Mouse (Mus musculus): Measurements from ENCODE around the gene Clca4b. TPM values are rescaled to one million over a fixed set of nuclear protein-coding genes. Genes with fewer than 3 reads are reported as not detected.
"Not testable (repeated sequence)": the region's sequence is repeated elsewhere in the genome, so short reads cannot be mapped to it uniquely, and the experiment has no call there.

The Clca4b gene
- polyA plus RNA-seq (2016; fragmentation: Nextera tagmentation; extraction: Ambion mirVana) = not detected in 2 replicates

DNA sequence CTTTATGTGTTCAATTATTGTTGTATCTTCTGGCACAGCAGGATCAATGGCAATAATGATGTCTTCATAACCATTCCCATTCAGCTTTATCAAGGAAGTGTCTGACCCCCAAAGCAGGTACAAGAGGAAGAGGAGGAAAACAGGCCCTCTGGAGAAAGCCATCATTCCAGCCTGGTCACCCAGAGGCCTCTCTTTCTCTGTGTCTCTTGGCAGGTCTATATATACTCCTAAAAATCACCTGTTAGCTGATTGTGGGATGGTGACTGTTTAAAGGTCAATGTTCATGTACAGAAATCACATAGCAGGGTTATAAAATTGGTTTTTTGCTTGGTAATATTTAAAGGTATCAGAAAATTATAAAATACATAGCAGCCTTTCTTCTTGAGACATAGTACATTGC is at the start of gene Clca4b:
Clca4b (minus strand) TSS at position 195 of the 400 bp plus-strand sequence.
- H3K36me3 ChIP-seq = no peaks in the 10 kb centered on the region
- H3K4me1 ChIP-seq = no peaks in the 10 kb centered on the region
- H3K9me3 ChIP-seq (replicated peaks) = no peaks in the 10 kb centered on the region

GRCm38 (mm10) chr3:144980551-144980950 is 48.2 kb upstream of the Clca4b start:
- Histone ChIP-seq H3K27me3 (ENCODE audit: low read depth, poor library complexity, severe bottlenecking) (no peaks in the 10 kb centered on the region), H3K4me3 (no peak overlapping the region), H3K9me3 (replicated peaks) (no peaks in the 10 kb centered on the region), H3K4me1 (peaks cover 5% of the 10 kb centered on the region), H3K27ac (replicated peaks) (no peak overlapping the region), H3K36me3 (no peaks in the 10 kb centered on the region)
- WGBS = 90% methylated on average over 6 of the region's 6 CpGs
- no peak for DNase-seq (ENCODE audit: low spot score)

More for the DNA sequence above, at the start of gene Clca4b:
- H3K27ac ChIP-seq (replicated peaks) = no peak within 1 kb of the TSS
- DNase-seq (ENCODE audit: low spot score) = no peak
- no peaks in the 10 kb centered on the region for H3K27me3 ChIP-seq (ENCODE audit: low read depth, poor library complexity, severe bottlenecking)
- no peak within 1 kb of the TSS for H3K4me3 ChIP-seq

- Histone ChIP-seq H3K9me3 (replicated peaks) (no peaks in the 10 kb centered on the region), H3K36me3 (no peaks in the 10 kb centered on the region), H3K4me1 (peaks cover 5% of the 10 kb centered on the region), H3K27me3 (ENCODE audit: low read depth, poor library complexity, severe bottlenecking) (no peaks in the 10 kb centered on the region), H3K27ac (replicated peaks) (no peak overlapping the region), H3K4me3 (no peak overlapping the region)
- WGBS = 22% methylated on average over 4 of the region's 4 CpGs
- DNase-seq (ENCODE audit: low spot score) = no peak
These were observed 45.3 kb upstream of the Clca4b start for GRCm38 (mm10) chr3:144977631-144978030.

DNA sequence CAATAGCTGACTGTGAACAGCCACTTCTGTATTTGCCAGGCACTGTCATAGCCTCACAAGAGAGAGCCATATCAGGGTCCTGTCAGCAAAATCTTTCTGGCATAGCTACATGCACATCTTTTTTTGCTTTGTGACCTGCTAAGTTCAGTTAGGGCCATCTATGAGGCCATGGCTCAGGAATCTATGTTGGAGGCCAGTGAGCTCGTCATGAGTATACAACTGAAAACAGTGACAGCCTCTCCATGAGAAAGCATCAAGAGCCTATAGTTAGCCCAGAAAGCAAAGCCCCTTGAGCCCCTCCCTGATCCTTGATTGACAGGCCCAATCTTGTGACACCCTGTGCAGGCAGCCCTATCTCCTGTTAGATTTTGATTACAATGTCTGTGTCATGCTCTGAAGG is 43.8 kb upstream of the Clca4b start:
- Histone ChIP-seq H3K27ac (replicated peaks) (no peak overlapping the region), H3K27me3 (ENCODE audit: low read depth, poor library complexity, severe bottlenecking) (no peaks in the 10 kb centered on the region), H3K4me3 (no peak overlapping the region), H3K4me1 (peaks cover 5% of the 10 kb centered on the region), H3K9me3 (replicated peaks) (no peaks in the 10 kb centered on the region), H3K36me3 (no peaks in the 10 kb centered on the region)
- WGBS = 56% methylated on average over 1 of the region's 1 CpGs
- no peak for DNase-seq (ENCODE audit: low spot score)

- no peaks in the 10 kb centered on the region for H3K9me3 ChIP-seq (replicated peaks)
- no peak for DNase-seq (ENCODE audit: low spot score)
- H3K4me1 ChIP-seq = peaks cover 5% of the 10 kb centered on the region
- no peaks in the 10 kb centered on the region for H3K27me3 ChIP-seq (ENCODE audit: low read depth, poor library complexity, severe bottlenecking)
- no peaks in the 10 kb centered on the region for H3K36me3 ChIP-seq
- no peak within 1 kb of the TSS for H3K4me3 ChIP-seq
- no peak within 1 kb of the TSS for H3K27ac ChIP-seq (replicated peaks)
These were observed 42.6 kb upstream of the Clca4b start, which contains the start of gene Clca4a for GRCm38 (mm10) chr3:144974945-144975344. TSS of gene Clca4a (minus strand) at chr3:144975045.

GRCm38 (mm10) chr3:144971553-144972270 is 39.4 kb upstream of the Clca4b start:
- H3K4me1 ChIP-seq = no peaks in the 10 kb centered on the region
- no peaks in the 10 kb centered on the region for H3K9me3 ChIP-seq (replicated peaks)
- H3K36me3 ChIP-seq = no peaks in the 10 kb centered on the region
- WGBS = 76% methylated on average over 9 of the region's 9 CpGs
- no peak for DNase-seq (ENCODE audit: low spot score)
- H3K4me3 ChIP-seq = no peak overlapping the region
- H3K27ac ChIP-seq (replicated peaks) = no peak overlapping the region
- no peaks in the 10 kb centered on the region for H3K27me3 ChIP-seq (ENCODE audit: low read depth, poor library complexity, severe bottlenecking)

GRCm38 (mm10) chr3:144969755-144970154 is 37.4 kb upstream of the Clca4b start:
- Histone ChIP-seq H3K36me3 (no peaks in the 10 kb centered on the region), H3K4me3 (no peak overlapping the region), H3K27ac (replicated peaks) (no peak overlapping the region), H3K4me1 (no peaks in the 10 kb centered on the region), H3K27me3 (ENCODE audit: low read depth, poor library complexity, severe bottlenecking) (no peaks in the 10 kb centered on the region), H3K9me3 (replicated peaks) (no peaks in the 10 kb centered on the region)
- 86% methylated on average over 1 of the region's 1 CpGs for WGBS
- DNase-seq (ENCODE audit: low spot score) = no peak

DNA sequence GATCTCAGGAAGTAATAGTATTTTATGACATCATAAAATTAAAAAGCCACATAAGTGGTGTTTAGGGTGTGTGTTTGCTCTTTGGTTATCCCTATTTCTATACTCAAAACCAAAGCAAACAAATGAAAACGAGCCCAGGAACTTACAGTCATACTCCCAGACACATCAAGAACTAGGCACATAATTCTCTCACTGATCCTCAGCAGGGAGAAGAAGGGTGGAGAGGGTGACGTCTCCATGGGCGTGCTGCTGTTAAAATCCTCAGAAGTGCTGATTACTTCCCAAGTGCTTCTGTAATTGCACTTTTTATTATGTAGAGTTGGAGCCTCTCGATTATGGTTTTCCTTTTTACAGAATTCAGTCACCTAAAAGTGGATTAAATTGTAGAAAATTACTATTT is 33.7 kb upstream of the Clca4b start:
- H3K27ac ChIP-seq (replicated peaks) = no peak overlapping the region
- no peak for DNase-seq (ENCODE audit: low spot score)
- no peaks in the 10 kb centered on the region for H3K27me3 ChIP-seq (ENCODE audit: low read depth, poor library complexity, severe bottlenecking)
- H3K4me3 ChIP-seq = no peak overlapping the region
- no peaks in the 10 kb centered on the region for H3K9me3 ChIP-seq (replicated peaks)
- 74% methylated on average over 4 of the region's 4 CpGs for WGBS
- no peaks in the 10 kb centered on the region for H3K36me3 ChIP-seq
- no peaks in the 10 kb centered on the region for H3K4me1 ChIP-seq

DNA sequence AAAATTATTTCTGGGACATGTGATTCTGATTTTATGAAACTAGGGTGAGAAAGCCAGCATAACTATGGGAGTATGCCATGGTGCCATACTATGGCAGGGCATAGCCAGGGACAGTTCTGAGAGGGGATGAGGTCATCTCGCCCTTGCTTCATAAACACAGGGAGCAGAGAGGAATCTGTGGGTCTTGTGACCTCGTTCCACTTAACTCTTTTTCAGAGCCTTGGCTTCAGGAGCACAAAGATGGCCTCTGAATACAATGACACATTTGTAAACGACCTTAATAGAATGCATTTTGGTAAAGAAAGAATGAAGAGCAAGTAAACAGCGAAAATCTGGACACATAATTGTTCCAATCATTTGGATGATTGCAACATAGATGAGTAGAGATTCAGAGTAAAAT is 18.5 kb upstream of the Clca4b start:
- Histone ChIP-seq H3K27ac (replicated peaks) (no peak overlapping the region), H3K4me1 (peaks cover 5% of the 10 kb centered on the region; the same call in 1 of the 2 replicates), H3K36me3 (no peaks in the 10 kb centered on the region), H3K9me3 (replicated peaks) (no peaks in the 10 kb centered on the region), H3K4me3 (no peak overlapping the region), H3K27me3 (ENCODE audit: low read depth, poor library complexity, severe bottlenecking) (no peaks in the 10 kb centered on the region)
- WGBS = 78% methylated on average over 4 of the region's 4 CpGs
- DNase-seq (ENCODE audit: low spot score) = no peak

DNA sequence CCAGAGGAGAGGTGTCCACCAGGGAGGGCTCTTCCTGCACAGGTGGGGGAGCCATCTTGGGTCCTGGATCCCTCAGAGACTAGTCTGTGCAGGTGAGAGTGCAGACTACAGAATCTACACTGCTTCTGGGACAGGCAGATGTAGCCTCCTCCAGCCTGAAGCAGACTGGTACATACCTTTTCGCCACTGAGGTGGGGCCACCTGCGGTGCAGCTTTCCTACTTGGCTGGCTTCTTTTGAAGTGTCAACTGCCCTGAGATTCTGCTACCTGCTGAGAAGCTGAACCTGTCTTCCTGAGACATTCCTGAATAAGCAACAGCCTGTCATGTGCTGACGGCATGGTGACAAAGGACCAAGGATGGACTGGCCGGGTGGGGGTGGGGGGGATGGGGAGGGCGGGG is 15.0 kb upstream of the Clca4b start:
- H3K36me3 ChIP-seq; H3K27me3 ChIP-seq (ENCODE audit: low read depth, poor library complexity, severe bottlenecking); H3K27ac ChIP-seq (replicated peaks); H3K4me3 ChIP-seq; H3K9me3 ChIP-seq (replicated peaks); H3K4me1 ChIP-seq: not testable (repeated sequence)
- WGBS = 14% methylated on average over 5 of the region's 5 CpGs
- peak; percentile 14 for DNase-seq (ENCODE audit: low spot score)

DNA sequence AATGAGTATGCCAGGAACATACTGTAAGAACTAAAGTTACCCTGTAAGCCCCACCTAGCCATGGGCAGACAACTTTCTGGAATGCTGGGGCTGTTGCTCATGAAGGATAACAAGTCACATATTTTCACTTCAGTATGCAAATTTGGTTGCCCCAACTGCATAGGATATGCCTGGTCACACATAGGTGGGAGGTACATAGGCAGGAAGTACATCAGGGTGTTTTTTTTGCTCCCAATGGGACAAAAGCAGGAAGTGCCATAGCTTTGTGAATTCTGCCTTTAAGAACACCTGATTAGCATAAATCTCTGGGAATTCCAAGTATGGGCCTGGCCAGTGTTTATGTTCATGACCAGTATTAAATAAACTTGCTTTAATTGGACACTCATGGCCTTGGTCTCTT is 1.3 kb upstream of the Clca4b start:
- DNase-seq (ENCODE audit: low spot score); H3K9me3 ChIP-seq (replicated peaks); H3K4me1 ChIP-seq; H3K36me3 ChIP-seq; H3K27ac ChIP-seq (replicated peaks); H3K4me3 ChIP-seq; H3K27me3 ChIP-seq (ENCODE audit: low read depth, poor library complexity, severe bottlenecking): not testable (repeated sequence)

- Histone ChIP-seq H3K4me3 (no peak overlapping the region), H3K36me3 (no peaks in the 10 kb centered on the region), H3K9me3 (replicated peaks) (no peaks in the 10 kb centered on the region), H3K27me3 (ENCODE audit: low read depth, poor library complexity, severe bottlenecking) (no peaks in the 10 kb centered on the region), H3K27ac (replicated peaks) (no peak overlapping the region), H3K4me1 (no peaks in the 10 kb centered on the region)
- 93% methylated on average over 1 of the region's 1 CpGs for WGBS
- DNase-seq (ENCODE audit: low spot score) = no peak
These were observed 722 bp upstream of the Clca4b start for GRCm38 (mm10) chr3:144933011-144933491.

DNA sequence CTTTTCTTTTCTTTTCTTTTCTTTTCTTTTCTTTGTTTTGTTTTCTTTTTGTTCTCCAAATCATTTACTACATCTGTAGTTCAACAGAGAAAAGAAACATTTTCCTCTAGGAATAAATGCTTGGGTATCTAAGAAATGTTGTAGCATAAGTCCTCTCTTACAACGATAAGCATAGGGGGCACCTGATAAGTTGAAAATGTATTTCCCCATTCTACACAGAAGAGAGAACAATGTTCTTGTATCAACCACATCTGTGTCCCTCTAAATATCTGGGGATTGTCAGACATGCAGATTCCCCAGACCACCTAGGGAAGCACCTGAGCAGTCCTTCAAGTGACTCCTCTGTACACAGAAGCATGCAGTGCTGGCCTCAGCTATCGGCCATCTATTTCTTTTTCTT is 18.3 kb downstream of the Clca4b start:
- 91% methylated on average over 2 of the region's 2 CpGs for WGBS
- Histone ChIP-seq H3K27ac (replicated peaks) (no peak overlapping the region), H3K4me1 (no peaks in the 10 kb centered on the region), H3K9me3 (replicated peaks) (no peaks in the 10 kb centered on the region), H3K36me3 (no peaks in the 10 kb centered on the region), H3K27me3 (ENCODE audit: low read depth, poor library complexity, severe bottlenecking) (no peaks in the 10 kb centered on the region), H3K4me3 (no peak overlapping the region)
- DNase-seq (ENCODE audit: low spot score) = no peak
